Mouse (Mus musculus) G1E (cell line): ENCODE data around the gene Rora.

Experiments used
- CTCF ChIP-seq: IDR thresholded peaks from 2 replicates; pipeline ENCODE4 v1.5.1; 2012; ENCODE audit warnings: low read depth, low read length, inconsistent platforms, mixed read lengths
- GATA1 ChIP-seq: IDR thresholded peaks from 2 replicates; pipeline ENCODE4 v1.6.1; 2012; ENCODE audit warnings: borderline replicate concordance, low read length, inconsistent platforms, mixed read lengths
- GATA2 ChIP-seq: IDR thresholded peaks from 2 replicates; pipeline ENCODE4 v1.6.1; 2012; ENCODE audit warnings: low read depth, low read length, inconsistent platforms, borderline replicate concordance
- POLR2AphosphoS5 ChIP-seq: IDR thresholded peaks from 2 replicates; pipeline ENCODE4 v1.6.1; 2012; ENCODE audit warnings: low read depth, low read length, inconsistent platforms; ENCODE audit not compliant: insufficient replicate concordance
- TAL1 ChIP-seq: conservative IDR thresholded peaks from 2 replicates; pipeline ENCODE4 v1.6.1; 2012; ENCODE audit warnings: low read depth, low read length, inconsistent platforms, mixed read lengths

DNA sequence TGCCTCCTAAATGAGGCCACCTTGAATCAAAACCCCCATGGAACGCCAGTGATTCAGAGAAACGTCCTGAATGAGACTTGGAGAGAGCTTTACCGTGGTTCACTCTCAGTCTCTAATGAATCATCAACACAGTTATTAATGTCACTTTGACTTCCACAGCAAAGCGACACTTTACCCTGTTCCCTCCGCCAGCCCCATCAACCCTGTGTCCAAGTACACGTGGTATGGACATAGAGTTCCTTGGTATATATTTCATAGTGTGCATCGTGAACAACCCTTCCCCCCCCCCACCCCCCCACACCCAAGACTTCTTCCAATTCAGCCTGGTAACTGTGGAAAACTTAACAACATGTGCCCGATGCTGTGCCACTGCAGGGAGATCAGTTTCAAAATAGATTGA lies 397.3 kb downstream of the Rora start:
- TF ChIP-seq POLR2AphosphoS5 (no peak), CTCF (no peak), TAL1 (no peak), GATA1 (no peak), GATA2 (no peak)
